Mouse (Mus musculus): ENCODE results near the gene Spred3. TPM values are rescaled to one million over a fixed set of nuclear protein-coding genes. Genes with fewer than 3 reads are reported as not detected.

Spred3 gene
- polyA plus RNA-seq, 1 experiment: 4.1 TPM

- Histone ChIP-seq H3K79me2 (ENCODE audit: control insufficient read depth, insufficient read depth) (peaks cover 44% of the 10 kb centered on the region), H3K4me3 (peak overlapping the region; percentile 80), H3K27me3 (ENCODE audit: control insufficient read depth, insufficient read depth, insufficient read length) (no peaks in the 10 kb centered on the region), H3K4me2 (ENCODE audit: low read depth) (peak overlapping the region; percentile 64), H3ac (ENCODE audit: control insufficient read depth, insufficient read length) (peak overlapping the region; percentile 48), H3K36me3 (ENCODE audit: control insufficient read depth, insufficient read depth) (peaks cover 17% of the 10 kb centered on the region)
- no peak for TF ChIP-seq MYOD1 (IDR thresholded peaks at IDR 0.05; ENCODE audit: control insufficient read depth in 1 of 3, insufficient read length in 2 of 3, low read depth in 2 of 3)
- TF ChIP-seq USF1 (IDR thresholded peaks at IDR 0.05; ENCODE audit: low read depth): no peak
- no peak for TF ChIP-seq POLR2A (IDR thresholded peaks at IDR 0.05; ENCODE audit: insufficient read length, low read depth)
- no peak for TF ChIP-seq MYOG (IDR thresholded peaks at IDR 0.05; ENCODE audit: control insufficient read depth in 1 of 3, insufficient read depth in 1 of 3, insufficient read length in 2 of 3, low read depth in 2 of 3)
- no peak for TF ChIP-seq TCF12 (IDR thresholded peaks at IDR 0.05; ENCODE audit: insufficient read depth, poor library complexity, severe bottlenecking)
- TF ChIP-seq REST (IDR thresholded peaks at IDR 0.05; ENCODE audit: insufficient read depth, insufficient read length): no peak
- TF ChIP-seq E2F4 (IDR thresholded peaks at IDR 0.05; ENCODE audit: insufficient read depth): no peak
- TF ChIP-seq POLR2AphosphoS2 (IDR thresholded peaks at IDR 0.05; ENCODE audit: insufficient read length, low read depth): no peak
- no peak for TF ChIP-seq TCF3 (IDR thresholded peaks at IDR 0.05; ENCODE audit: insufficient read length, low read depth)
- TF ChIP-seq SRF (IDR thresholded peaks at IDR 0.05; ENCODE audit: control insufficient read depth, insufficient read length, low read depth): no peak
- no peak for TF ChIP-seq MAX (IDR thresholded peaks at IDR 0.05; ENCODE audit: low read depth)
- TF ChIP-seq CEBPB (IDR thresholded peaks at IDR 0.05; ENCODE audit: insufficient read depth, poor library complexity, severe bottlenecking): no peak
Measured at GRCm38 (mm10) chr7:29180854-29181236, 10.6 kb upstream of the Spred3 start.

- Histone ChIP-seq H3K79me2 (ENCODE audit: control insufficient read depth, insufficient read depth) (peaks cover 47% of the 10 kb centered on the region), H3ac (ENCODE audit: control insufficient read depth, insufficient read length) (peak within 1 kb of the TSS; percentile 48), H3K27me3 (ENCODE audit: control insufficient read depth, insufficient read depth, insufficient read length) (no peaks in the 10 kb centered on the region), H3K36me3 (ENCODE audit: control insufficient read depth, insufficient read depth) (peaks cover 22% of the 10 kb centered on the region), H3K4me2 (ENCODE audit: low read depth) (peak within 1 kb of the TSS; percentile 67), H3K4me3 (peak within 1 kb of the TSS; percentile 80)
- TF ChIP-seq MYOD1 (IDR thresholded peaks at IDR 0.05; ENCODE audit: control insufficient read depth in 1 of 3, insufficient read length in 2 of 3, low read depth in 2 of 3) (peak in 2 of 3 experiments; percentile 5), CEBPB (IDR thresholded peaks at IDR 0.05; ENCODE audit: insufficient read depth, poor library complexity, severe bottlenecking) (no peak), E2F4 (IDR thresholded peaks at IDR 0.05; ENCODE audit: insufficient read depth) (no peak), TCF12 (IDR thresholded peaks at IDR 0.05; ENCODE audit: insufficient read depth, poor library complexity, severe bottlenecking) (no peak), TCF3 (IDR thresholded peaks at IDR 0.05; ENCODE audit: insufficient read length, low read depth) (no peak), MAX (IDR thresholded peaks at IDR 0.05; ENCODE audit: low read depth) (no peak), MYOG (IDR thresholded peaks at IDR 0.05; ENCODE audit: control insufficient read depth in 1 of 3, insufficient read depth in 1 of 3, insufficient read length in 2 of 3, low read depth in 2 of 3) (no peak), REST (IDR thresholded peaks at IDR 0.05; ENCODE audit: insufficient read depth, insufficient read length) (peak; percentile 22), SRF (IDR thresholded peaks at IDR 0.05; ENCODE audit: control insufficient read depth, insufficient read length, low read depth) (no peak), POLR2AphosphoS2 (IDR thresholded peaks at IDR 0.05; ENCODE audit: insufficient read length, low read depth) (peak; percentile 97), POLR2A (IDR thresholded peaks at IDR 0.05; ENCODE audit: insufficient read length, low read depth) (peak; percentile 99), USF1 (IDR thresholded peaks at IDR 0.05; ENCODE audit: low read depth) (no peak)
Measured at GRCm38 (mm10) chr7:29180077-29180853, 10.1 kb upstream of the Spred3 start, which contains the start of gene Psmd8. Gene Psmd8, minus strand, starts transcription at chr7:29180701.

DNA sequence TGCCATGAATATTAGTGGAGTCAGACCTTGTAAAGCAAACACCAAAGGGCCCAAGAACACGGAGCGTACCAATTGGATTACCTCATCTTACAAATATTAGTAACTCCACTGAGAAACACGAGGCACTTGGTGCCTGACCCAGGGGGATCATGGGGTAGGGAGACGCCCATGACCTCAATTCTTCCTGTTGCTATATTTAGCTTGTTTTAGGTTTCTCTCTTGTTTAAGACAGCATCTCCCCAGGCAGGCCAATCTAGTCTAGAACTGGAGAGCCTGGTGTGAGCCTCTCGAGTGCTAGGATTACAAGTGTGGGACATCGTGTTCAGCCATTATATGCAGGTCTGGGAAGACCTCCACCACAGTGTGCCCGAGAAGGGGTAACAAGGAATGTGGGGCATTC is 9.1 kb upstream of the Spred3 start:
- Histone ChIP-seq H3K36me3 (ENCODE audit: control insufficient read depth, insufficient read depth) (peaks cover 22% of the 10 kb centered on the region), H3ac (ENCODE audit: control insufficient read depth, insufficient read length) (no peak overlapping the region), H3K79me2 (ENCODE audit: control insufficient read depth, insufficient read depth) (peaks cover 47% of the 10 kb centered on the region), H3K4me3 (peak overlapping the region; percentile 80), H3K27me3 (ENCODE audit: control insufficient read depth, insufficient read depth, insufficient read length) (no peaks in the 10 kb centered on the region), H3K4me2 (ENCODE audit: low read depth) (peak overlapping the region; percentile 67)
- peak; percentile 48 for TF ChIP-seq POLR2A (IDR thresholded peaks at IDR 0.05; ENCODE audit: insufficient read length, low read depth)
- peak; percentile 37 for TF ChIP-seq POLR2AphosphoS2 (IDR thresholded peaks at IDR 0.05; ENCODE audit: insufficient read length, low read depth)
- no peak for TF ChIP-seq CEBPB (IDR thresholded peaks at IDR 0.05; ENCODE audit: insufficient read depth, poor library complexity, severe bottlenecking)
- no peak for TF ChIP-seq REST (IDR thresholded peaks at IDR 0.05; ENCODE audit: insufficient read depth, insufficient read length)
- peak; percentile 46 for TF ChIP-seq MAX (IDR thresholded peaks at IDR 0.05; ENCODE audit: low read depth)

- Histone ChIP-seq H3K27me3 (ENCODE audit: control insufficient read depth, insufficient read depth, insufficient read length) (no peaks in the 10 kb centered on the region), H3ac (ENCODE audit: control insufficient read depth, insufficient read length) (no peak overlapping the region), H3K79me2 (ENCODE audit: control insufficient read depth, insufficient read depth) (peaks cover 47% of the 10 kb centered on the region), H3K4me3 (peak overlapping the region; percentile 80), H3K36me3 (ENCODE audit: control insufficient read depth, insufficient read depth) (peaks cover 22% of the 10 kb centered on the region), H3K4me2 (ENCODE audit: low read depth) (peak overlapping the region; percentile 67)
- TF ChIP-seq POLR2A (IDR thresholded peaks at IDR 0.05; ENCODE audit: insufficient read length, low read depth) (no peak), E2F4 (IDR thresholded peaks at IDR 0.05; ENCODE audit: insufficient read depth) (no peak), MAX (IDR thresholded peaks at IDR 0.05; ENCODE audit: low read depth) (no peak), TCF3 (IDR thresholded peaks at IDR 0.05; ENCODE audit: insufficient read length, low read depth) (no peak), TCF12 (IDR thresholded peaks at IDR 0.05; ENCODE audit: insufficient read depth, poor library complexity, severe bottlenecking) (no peak), MYOG (IDR thresholded peaks at IDR 0.05; ENCODE audit: control insufficient read depth in 1 of 3, insufficient read depth in 1 of 3, insufficient read length in 2 of 3, low read depth in 2 of 3) (no peak), MYOD1 (IDR thresholded peaks at IDR 0.05; ENCODE audit: control insufficient read depth in 1 of 3, insufficient read length in 2 of 3, low read depth in 2 of 3) (no peak), USF1 (IDR thresholded peaks at IDR 0.05; ENCODE audit: low read depth) (no peak), REST (IDR thresholded peaks at IDR 0.05; ENCODE audit: insufficient read depth, insufficient read length) (no peak), SRF (IDR thresholded peaks at IDR 0.05; ENCODE audit: control insufficient read depth, insufficient read length, low read depth) (no peak), POLR2AphosphoS2 (IDR thresholded peaks at IDR 0.05; ENCODE audit: insufficient read length, low read depth) (no peak), CEBPB (IDR thresholded peaks at IDR 0.05; ENCODE audit: insufficient read depth, poor library complexity, severe bottlenecking) (no peak)
Measured at GRCm38 (mm10) chr7:29178106-29178505, 7.9 kb upstream of the Spred3 start.

All from myocyte (in vitro differentiated cells).